Mouse (Mus musculus): Measurements from ENCODE around the gene Fat3. TPM values are rescaled to one million over a fixed set of nuclear protein-coding genes. Genes with fewer than 3 reads are reported as not detected.

Gene Fat3
- total RNA-seq, 4 experiments from 2014 or later: 37.8 to 40.5 (median 39.8) TPM

DNA sequence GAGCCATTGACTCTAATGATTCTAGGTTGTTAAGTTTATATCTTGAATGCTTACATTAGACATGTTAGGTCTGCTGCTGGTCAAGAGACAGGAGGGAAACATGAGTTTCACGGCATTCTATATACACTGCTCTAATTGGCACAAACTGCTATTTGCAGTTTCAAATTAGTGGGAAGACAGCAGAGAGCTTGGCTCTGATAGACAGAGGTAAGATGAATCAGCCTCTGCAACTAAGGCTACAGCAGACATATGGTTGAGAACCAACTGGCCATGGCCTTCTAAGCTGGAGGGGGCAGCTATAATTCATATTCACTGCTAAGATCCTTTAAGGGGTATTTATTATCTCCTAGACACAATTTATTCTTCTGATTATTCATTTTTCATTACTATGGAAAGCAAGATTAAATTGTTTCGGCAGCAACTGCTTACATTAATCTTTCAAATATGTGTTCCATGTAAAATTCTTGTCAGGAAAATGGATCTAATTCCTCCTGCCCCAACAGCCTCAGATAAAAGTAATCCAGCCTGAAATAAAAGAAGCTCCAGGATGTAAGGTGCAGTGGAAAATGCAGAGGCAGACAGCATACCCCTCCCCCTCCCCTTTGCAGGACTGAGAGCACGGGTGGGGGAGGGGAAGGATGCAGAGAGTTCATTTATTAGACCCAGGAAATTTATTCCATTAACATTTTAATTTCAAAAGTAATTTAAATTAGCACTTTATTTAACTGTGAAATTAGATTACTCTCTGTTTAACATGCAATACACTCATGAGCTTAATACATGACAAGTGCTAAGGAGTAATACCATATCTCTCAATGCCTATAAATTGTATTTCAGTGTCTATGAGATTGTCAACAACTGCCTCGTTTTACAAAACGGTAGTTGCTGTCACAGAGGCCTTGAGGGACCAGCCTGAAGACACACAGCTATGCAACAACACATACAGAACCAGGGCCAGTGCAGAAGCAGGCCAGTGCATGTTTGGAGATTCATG lies 189.9 kb downstream of the Fat3 start:
- DNase-seq (ENCODE audit: low spot score in 2 of 2): no peak

DNA sequence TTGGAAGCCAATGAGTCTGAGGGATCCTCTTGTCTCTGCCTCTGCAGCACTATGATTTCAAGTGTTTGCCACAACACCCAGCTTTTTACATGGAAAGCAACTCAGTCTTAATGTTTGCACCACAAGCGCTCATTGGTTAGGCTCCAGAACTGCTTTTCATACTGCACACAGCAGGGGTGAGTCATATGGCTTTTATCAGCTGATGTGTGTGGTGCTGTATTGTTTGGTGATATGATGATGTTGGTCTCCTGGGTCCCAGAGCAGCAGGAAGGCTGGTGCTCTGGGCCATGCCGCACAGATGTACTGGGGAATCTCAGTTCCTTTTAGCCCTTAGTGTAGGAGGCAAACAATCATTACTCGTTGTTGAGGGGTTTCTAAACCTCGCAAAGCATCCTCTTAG lies 190.8 kb downstream of the Fat3 start:
- no peak for DNase-seq (ENCODE audit: low spot score in 2 of 2)

DNA sequence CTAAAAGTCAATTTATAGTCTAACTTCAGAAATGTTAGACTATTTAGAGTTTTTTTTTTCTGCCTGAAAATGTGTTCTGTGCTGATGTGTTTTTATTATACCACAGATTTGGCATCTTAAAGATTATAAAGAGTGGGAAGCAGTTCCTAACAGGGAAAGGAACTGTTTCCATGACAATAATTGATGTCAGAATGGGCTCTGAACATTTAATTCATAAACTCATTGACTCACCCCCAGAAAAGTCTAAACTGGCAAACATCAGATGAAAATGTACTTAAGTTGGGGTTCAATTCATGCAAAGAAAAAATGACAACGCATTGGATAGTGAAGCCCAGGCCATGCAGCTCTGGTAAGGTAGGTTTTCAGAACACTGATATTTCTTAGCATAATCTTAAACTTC lies 193.3 kb downstream of the Fat3 start:
- DNase-seq (ENCODE audit: low spot score in 2 of 2): no peak

DNA sequence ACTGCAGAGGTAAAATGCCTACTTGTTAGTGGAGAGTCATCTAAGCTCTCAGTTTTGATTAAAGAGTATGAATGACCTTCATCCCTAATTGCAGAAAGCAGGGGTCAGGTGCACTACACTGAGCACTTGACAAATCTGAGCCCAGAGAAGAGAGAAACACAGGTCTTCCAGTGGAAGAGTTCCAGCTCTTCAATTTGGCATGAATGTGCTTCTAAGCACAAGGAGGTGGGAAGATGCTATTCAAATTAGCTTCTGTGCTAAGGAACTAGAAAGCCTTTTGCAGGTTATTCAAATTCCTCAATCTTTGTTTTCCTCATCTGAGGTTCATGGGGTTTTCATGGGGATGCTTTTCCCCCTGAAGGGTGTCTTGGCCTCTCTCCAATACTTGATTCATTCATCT lies 194.9 kb downstream of the Fat3 start:
- no peak for DNase-seq (ENCODE audit: low spot score in 2 of 2)

DNA sequence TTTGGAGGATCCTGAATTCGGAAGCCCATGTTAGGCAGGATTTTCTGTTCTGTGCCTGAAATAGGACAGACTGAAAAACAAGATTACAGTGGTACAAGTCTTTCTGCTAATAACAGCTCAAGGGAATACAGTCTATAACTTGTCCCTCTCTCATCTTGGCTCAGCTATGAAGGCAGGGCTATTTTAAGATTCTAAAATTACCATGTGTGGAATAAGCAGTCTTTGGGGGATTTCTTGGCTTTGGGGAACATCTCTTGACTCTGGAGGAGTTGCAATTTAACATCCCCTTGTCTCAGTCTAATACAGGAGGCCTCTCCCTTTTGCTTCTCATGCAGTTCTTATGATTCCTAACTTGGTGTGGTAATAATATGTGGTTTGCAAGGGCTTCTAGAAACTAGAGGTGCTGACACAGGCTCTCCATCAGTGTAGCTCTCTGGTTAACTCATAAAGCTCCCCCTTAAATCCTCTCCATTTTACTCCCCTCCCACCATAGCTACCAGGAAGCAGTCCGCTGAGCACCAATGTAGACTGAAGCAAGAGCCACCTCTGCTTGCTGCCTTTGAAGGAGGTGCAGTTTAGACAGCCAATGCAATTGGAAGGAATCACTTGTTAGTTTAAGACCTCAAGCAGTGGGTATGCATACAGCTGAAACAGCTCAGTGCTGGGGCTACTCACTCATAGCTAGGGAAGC lies 195.5 kb downstream of the Fat3 start:
- no peak for DNase-seq (ENCODE audit: low spot score in 2 of 2)

DNA sequence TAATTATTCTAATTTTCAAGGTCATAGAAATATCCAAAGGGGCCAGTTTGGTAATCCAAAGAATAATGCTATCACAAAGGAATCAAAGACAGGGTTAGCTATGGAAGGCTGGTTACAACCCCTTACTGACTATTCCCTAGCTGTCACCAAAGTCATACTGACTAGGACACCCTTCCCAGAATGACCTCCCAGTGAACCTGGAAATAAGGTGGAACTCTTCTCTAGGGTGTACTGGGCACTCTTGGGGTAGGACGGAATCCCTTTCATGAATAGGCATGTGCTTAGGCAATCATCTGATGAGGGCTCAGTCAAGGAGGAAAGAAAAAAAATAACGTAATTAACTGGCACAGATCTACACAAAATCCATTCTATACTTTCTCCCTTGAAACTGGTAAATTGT lies 196.1 kb downstream of the Fat3 start:
- DNase-seq (ENCODE audit: low spot score in 2 of 2): no peak

DNA sequence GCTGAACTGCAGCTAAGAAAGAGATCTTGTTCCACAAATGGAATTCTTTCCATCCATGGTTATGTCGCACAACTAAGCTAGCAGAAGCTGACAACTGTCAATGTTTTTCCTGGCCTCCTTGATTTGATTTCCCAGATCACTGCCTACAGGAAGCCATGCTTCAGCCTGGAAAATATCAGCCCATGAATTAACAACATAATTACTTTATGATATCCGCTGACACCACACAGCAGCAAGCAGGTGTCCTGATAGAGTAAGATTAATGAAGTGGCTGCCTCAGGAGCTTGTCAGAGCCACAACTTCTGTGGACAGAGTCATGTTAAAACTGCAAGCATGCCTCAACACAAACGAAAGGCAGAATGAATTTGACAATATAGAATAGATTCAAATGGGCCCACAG lies 198.6 kb downstream of the Fat3 start:
- no peak for DNase-seq (ENCODE audit: low spot score in 2 of 2)

DNA sequence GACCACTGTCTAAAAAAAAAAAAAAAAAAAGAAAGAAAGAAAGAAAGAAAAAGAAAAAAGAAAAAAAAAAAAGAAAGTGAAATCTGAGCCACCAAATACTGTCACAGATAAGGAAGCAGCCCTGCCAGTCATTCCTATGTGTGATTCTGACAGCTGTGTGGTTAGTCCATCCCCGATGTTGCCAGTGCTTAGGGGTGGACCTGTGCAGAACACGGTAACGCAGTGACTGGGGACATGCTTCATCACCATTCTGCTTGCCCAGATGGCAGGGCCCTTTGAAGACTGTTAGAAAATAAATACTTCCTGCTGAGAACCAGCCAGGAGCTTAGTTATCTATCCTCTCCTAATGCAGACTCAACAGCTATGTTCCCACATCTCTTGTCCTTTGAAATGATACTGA lies 203.2 kb downstream of the Fat3 start:
- DNase-seq (ENCODE audit: low spot score in 2 of 2): no peak

DNA sequence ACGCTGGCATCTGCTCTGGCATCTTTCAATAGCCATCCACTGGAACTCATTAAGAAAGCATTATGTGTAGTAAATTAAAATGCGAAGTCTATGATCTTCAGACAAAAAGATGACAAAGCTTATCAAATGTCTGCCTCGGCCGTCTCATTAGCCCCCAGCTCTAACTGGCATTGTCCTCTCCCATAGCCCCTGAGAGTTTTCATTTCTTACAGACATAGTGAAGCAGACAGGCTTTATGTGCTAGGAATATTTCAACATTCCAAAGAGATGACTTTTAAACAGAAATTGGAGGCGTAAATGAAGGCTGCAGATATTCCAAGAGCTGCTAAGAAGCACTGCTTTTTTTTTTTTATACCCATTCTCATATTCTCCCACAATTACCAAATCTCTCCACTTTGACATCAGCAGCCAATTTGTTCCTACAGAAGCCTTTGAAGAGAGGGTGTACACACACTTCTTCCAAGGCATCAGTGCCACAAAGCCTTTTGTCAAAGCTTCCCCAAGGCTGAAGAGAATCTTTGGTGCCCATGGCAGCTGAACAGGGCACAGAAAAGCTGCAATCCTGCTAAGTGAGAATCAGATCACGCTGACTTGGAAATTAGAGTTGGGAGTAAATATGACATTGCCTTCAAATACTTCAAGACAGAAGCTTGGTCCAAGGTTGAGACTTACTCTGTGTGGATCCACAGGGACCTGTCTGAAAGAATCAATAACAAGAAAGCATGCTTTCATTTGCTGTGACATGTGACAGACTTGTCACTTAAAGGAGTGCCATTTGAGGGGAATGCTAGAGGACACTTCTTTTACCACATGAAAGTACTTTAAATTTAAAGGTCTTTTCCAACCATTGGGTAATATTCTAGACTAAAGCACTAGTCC lies 206.9 kb downstream of the Fat3 start:
- no peak for DNase-seq (ENCODE audit: low spot score in 2 of 2)

DNA sequence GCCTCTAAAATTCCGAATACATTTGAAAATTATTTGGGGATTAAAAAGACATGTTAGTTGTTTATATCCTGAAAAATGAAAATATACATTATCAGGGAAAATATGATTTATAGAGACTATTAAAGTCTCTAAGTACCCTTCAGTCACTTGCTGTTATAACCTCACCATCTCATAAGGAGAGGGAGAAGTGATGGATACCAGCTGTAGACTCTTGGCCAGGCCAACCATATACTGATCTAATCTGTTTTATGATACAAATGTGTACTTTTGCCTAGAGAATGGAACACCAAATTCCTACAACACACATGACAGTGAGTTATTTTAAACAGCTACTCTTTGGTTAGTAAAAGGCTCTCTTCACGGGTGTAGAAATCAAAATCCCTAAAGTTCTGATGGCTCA lies 208.6 kb downstream of the Fat3 start:
- no peak for DNase-seq (ENCODE audit: low spot score in 2 of 2)

DNA sequence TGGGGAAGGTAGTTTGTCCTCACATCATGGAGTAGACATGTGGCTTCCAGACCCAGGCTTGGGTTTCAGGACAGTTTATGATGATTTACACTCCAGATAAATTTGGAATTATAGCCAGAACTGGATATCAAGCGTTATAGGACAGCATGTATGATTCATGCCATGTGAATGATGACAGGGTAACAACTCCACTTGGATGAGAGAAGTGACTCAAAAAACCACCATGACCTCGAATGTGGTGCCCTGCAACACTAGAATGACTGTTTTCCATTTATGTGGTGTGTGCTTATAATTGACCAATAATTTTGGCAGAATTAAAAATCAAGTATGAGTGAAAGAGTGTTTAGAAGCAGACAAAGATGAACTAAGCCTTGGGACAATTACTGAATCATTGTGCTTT lies 210.2 kb downstream of the Fat3 start:
- DNase-seq (ENCODE audit: low spot score in 2 of 2): no peak

DNA sequence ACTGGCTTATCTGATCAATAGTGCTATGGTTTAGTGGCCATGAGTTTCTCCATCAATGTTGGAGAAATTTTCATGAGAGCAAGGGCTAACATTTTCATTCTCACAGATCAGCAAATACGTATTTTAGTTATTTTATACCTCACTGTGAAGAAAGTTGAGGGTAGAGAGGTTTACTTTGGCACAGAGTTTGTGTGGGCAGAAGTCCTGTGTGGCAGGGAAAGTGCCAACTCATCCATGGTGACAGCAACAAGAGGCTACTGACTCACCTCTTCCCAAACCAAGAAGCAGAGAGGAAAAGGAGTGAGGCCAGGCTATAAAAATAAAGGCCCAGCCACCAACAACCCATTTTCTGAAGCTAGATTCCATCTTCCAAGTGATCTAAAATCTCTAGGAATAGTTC lies 218.1 kb downstream of the Fat3 start:
- no peak for DNase-seq (ENCODE audit: low spot score in 2 of 2)

DNA sequence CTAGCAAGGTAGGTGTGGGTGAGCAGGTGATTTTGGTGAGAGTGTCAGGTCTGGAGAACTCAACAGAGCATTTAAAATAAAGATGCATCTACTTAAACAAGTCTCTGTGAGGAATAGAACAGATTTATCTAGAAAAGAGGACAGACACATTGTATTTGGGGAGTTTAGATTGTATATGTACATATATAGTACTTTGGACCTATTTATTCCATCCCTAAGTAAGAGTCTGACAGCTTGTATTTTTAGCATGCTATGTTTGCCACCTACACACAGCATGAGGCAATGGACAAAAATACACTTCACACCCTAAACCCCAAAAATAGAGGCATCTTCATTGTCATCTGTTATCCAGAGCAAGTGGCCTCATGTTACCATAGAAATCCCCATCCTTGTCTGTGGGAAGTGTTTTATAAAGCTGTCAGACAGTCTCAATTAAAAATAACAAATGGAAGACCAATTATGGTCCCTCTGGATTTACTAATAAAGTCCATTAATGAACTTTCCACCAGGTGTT lies 218.7 kb downstream of the Fat3 start:
- peak in 1 of 2 experiments; percentile 28 for DNase-seq (ENCODE audit: low spot score in 2 of 2)

DNA sequence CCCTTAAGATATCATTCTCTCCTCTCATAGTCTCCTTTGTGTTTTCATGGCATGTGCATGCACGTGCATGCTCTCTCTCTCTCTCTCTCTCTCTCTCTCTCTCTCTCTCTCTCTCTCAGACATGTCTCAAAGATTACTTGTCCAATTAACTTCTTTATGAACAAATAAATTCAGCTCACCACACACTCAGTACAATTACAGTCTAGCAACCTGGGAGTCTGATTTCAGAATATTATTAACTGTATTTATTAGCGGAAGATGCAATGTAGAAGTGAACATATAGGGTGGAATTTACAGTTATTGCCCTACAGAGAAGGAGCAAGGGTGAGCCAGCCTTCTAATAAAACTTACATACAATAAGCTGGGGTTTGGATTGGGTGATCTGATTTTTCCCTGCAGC lies 225.5 kb downstream of the Fat3 start:
- DNase-seq (ENCODE audit: low spot score in 2 of 2): no peak

DNA sequence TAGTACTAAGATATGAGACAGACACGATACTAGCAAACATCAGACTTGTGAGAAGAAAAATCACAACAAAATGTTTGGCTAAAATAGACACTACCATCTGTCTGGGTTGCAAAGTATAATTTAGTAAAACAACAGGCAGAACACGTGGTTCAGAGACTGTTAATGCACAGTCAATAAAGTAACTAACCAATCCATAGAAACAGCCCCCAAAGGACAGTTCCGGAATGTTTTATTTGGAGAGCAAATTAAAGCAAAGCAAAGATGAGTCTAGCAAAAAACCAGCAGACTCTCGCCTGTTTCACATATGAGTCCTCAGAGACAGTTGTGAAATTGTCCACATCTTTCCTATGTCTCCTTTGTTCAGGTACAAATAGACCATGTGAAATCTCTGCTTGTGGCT lies 227.0 kb downstream of the Fat3 start:
- DNase-seq (ENCODE audit: low spot score in 2 of 2): no peak

DNA sequence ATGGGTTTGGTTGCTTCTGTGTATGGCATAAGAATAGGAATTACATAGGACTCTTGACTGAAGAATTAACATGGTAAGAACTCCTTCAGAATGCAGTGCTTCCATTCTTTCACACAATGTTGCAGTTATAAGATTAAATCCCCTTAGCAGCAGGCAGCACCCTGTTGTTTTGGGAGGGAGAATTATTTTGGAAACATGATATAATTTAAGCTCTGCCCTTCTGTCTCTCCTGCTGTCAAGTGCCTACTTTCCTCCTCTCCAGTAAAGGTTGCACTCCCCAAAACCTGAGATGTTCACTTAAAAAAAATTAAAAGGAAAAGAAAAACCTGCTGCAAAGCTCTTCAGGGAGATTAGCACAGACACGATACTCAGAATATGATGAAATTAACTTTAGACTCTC lies 228.3 kb downstream of the Fat3 start:
- DNase-seq (ENCODE audit: low spot score in 2 of 2): no peak

DNA sequence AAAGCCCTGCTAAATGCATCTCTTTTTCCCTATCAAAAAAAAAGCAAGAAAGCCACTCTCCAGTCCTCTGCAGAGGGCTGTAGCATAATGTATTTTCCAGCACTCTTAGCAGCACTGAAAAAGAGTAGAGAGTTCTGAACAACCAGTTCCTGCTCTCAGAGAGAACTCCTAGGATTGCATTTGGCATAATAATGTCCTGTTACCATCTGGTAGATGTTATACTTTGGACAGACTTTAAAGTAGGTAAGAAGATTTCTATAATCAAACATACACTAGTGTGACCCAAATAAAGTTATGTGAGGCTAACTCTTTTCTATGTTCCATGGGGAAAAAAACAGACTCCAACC lies 230.3 kb downstream of the Fat3 start:
- no peak for DNase-seq (ENCODE audit: low spot score in 2 of 2)

DNA sequence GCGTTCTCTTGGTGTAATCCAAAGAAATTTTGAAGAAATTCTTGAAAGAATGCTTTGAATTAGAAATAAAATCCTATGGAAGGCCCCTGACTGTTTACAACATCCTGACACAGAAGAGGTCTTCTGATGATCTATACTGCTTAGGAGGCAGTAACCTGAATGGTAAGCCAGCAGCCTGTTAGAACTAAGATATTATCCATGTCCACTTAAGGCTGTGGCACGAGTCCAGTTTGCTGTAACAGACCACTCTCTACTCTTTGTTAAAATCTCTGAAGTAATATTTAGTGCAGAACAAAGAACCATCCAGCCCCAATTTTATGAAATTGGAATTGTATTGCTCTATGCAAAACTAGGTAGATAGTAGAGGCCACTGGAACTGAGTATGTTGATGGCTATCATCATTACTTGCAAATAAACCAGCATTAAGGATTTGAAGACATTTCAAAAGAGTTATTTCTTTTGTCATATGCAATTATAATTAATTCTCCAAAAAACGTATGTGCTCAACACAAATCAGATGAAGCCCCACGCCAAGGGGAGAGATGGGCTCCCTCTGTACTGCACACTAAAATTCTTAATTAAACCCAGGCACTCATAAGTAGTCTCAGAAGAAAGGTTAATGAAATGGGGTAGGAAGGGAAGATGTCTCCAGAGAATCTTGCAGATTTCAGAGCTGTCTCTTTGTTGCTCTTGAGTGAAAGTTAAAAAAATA lies 230.9 kb downstream of the Fat3 start:
- DNase-seq (ENCODE audit: low spot score in 2 of 2): no peak

DNA sequence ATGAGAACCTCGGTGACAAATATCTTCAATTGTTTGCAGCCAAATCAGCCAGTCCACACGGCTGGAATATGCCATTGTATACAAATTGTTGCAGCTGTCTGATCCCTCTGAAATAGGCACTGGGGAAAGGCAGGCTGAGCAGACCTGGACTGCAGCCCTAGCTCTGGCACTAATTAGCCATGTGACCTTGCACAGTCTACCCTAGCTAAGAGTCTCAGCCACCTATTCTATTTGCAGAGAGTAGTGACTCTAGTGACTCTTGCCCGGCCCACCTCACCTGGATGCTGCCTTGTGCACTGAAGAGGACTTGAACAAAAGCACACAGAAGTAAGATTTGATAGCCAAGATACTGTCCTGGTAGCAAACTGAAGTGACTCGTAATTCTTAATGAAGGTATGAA lies 235.6 kb downstream of the Fat3 start:
- no peak for DNase-seq (ENCODE audit: low spot score in 2 of 2)

DNA sequence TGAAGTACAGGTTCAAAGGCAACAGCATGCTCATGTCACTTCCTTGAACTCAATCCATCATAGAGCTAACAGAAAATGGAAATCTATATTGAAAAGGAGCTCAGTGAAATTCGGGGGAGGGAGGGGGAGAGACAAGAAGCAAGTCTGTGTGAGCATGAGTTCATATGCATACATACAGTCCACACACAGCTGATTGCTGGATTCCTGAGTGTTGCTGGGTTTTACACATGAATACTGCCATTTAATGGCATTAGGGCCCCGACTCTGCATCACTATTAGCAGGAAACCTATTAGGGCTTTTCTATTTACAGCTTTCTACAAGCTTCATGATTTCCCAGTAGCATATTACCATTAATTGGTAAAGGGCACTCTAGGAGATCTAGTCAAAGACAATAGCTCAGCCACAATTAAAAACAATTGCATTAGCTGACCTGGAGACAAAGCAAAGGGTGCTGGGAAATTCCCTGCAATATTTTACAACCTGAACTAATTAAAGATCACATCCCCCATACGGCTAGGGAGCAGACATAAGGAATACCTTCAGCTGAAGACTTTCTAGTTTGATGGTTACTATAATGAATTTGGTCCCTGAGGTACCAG lies 243.7 kb downstream of the Fat3 start:
- no peak for DNase-seq (ENCODE audit: low spot score in 2 of 2)
